Mouse (Mus musculus) heart, embryonic 13.5 days (tissue): Measurements from ENCODE around the gene Etv2. TPM values are rescaled to one million over a fixed set of nuclear protein-coding genes. Genes with fewer than 3 reads are reported as not detected.
A peak's percentile ranks its signal among the peaks of the same experiment; 100 is the strongest.

ENCODE experiments used
- ATAC-seq: fragments of 200-750 bp; cut with Nextera tagmentation; 2 replicates; pipeline ENCODE4 v1.8.0; 2017; ENCODE audit warnings: moderate TSS enrichment; ENCODE audit not compliant: insufficient number of reproducible peaks, low FRiP score, low TSS enrichment; ENCODE audit errors: extremely low read depth
- H3K27ac ChIP-seq: fragments of 300-500 bp; sonication (generic); replicated peaks from 2 replicates; pipeline ENCODE4 v1.5.1; 2015; ENCODE audit warnings: moderate library complexity, mild to moderate bottlenecking, inconsistent platforms
- H3K27me3 ChIP-seq: fragments of 300-500 bp; sonication (generic); replicated peaks from 2 replicates; pipeline ENCODE4 v1.6.1; 2015; ENCODE audit warnings: mild to moderate bottlenecking, inconsistent platforms
- H3K36me3 ChIP-seq: fragments of 300-500 bp; sonication (generic); 2 replicates; pipeline ENCODE4 v1.6.1; 2015; ENCODE audit warnings: mild to moderate bottlenecking, inconsistent platforms
- H3K4me1 ChIP-seq: fragments of 300-500 bp; sonication (generic); 2 replicates; pipeline ENCODE4 v1.6.1; 2015; ENCODE audit warnings: inconsistent platforms
- H3K4me2 ChIP-seq: fragments of 300-500 bp; sonication (generic); 2 replicates; pipeline ENCODE4 v1.6.1; 2015; ENCODE audit warnings: inconsistent platforms, mild to moderate bottlenecking, moderate library complexity
- H3K4me3 ChIP-seq: fragments of 300-500 bp; sonication (generic); 2 replicates; pipeline ENCODE4 v1.5.1; 2015; ENCODE audit warnings: moderate library complexity, mild to moderate bottlenecking, inconsistent platforms
- H3K9ac ChIP-seq: fragments of 300-500 bp; sonication (generic); 2 replicates; pipeline ENCODE4 v1.6.1; 2015; ENCODE audit warnings: inconsistent platforms, mild to moderate bottlenecking, moderate library complexity
- H3K9me3 ChIP-seq: fragments of 300-500 bp; sonication (generic); 2 replicates; pipeline ENCODE4 v1.6.1; 2016; ENCODE audit warnings: inconsistent platforms
- WGBS: fragments of 180-500 bp; shearing (Covaris S2); methylation state at CpG from one replicate; pipeline ENCODE4 v1.1.7; 2015; ENCODE audit warnings: mixed read lengths; 5-methylcytosine and 5-hydroxymethylcytosine counted together
- polyA plus RNA-seq: library from polyadenylated mRNA; unstranded; fragments of >200 nt; fragmentation: Nextera tagmentation; extraction: Ambion mirVana; gene quantifications from 2 replicates; pipeline ENCODE4 v1.2.1, GENCODE M21; 2015

The Etv2 gene
- polyA plus RNA-seq: 0.33 and 0.37 TPM in 2 replicates

DNA sequence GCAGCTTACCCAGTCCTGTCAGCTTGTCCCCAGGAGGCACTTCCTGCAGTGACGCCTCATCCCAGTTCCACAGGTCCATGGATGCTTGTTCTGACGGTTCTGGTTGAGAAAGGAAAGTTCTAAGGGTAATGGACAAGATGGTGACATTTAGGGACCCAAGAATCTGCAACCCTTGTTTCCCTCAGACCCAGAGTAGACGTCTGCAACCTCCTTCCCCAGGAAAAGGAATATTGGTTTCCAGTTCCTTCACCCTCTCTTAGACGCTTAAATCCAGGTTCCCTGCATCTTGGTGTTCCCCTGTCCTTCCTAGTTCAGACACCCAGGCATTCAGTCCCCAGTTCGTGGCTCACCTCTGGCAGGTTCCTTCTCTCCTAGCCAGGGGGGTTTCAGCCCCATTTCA, at the start of gene Etv2:
TSS of gene Etv2 (minus strand) at position 101 of the 400 bp plus-strand sequence.
- Histone ChIP-seq H3K9ac (peak within 1 kb of the TSS; percentile 61), H3K4me3 (peak within 1 kb of the TSS; percentile 39), H3K9me3 (no peaks in the 10 kb centered on the region), H3K4me1 (peaks cover 32% of the 10 kb centered on the region), H3K27ac (no peak within 1 kb of the TSS), H3K27me3 (peaks cover 59% of the 10 kb centered on the region), H3K4me2 (peak within 1 kb of the TSS; percentile 60), H3K36me3 (peaks cover 11% of the 10 kb centered on the region)
- no peak for ATAC-seq
- WGBS: 7% methylated on average over 5 of the region's 5 CpGs

DNA sequence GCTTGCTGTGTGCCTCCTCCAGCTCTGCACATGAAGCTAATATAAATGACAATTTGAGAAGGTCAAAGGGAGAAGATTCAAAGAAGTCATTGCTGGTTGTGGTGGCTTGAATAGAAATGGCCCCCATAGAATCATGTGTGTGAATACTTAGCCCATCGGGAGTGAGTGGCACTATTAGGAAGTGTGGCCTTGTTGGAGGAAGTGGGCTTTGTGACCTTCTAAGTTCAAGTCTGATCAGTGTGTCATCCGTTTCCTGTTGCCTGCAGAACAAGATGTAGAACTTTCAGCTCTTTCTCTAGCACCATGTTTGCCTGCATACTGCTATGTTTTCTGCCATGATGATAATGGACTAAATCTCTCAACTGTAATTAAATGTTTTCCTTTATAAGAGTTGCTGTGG, 47.8 kb upstream of the Etv2 start:
- H3K4me2 ChIP-seq: no peak overlapping the region
- WGBS: 55% methylated on average over 2 of the region's 2 CpGs
- H3K4me3 ChIP-seq: no peak overlapping the region
- no peak overlapping the region for H3K9ac ChIP-seq
- no peak for ATAC-seq
- H3K27ac ChIP-seq: no peak overlapping the region
- H3K36me3 ChIP-seq: no peaks in the 10 kb centered on the region
- H3K27me3 ChIP-seq: peaks cover 14% of the 10 kb centered on the region; the same call in 1 of the 2 replicates
- no peaks in the 10 kb centered on the region for H3K9me3 ChIP-seq
- H3K4me1 ChIP-seq: no peaks in the 10 kb centered on the region

DNA sequence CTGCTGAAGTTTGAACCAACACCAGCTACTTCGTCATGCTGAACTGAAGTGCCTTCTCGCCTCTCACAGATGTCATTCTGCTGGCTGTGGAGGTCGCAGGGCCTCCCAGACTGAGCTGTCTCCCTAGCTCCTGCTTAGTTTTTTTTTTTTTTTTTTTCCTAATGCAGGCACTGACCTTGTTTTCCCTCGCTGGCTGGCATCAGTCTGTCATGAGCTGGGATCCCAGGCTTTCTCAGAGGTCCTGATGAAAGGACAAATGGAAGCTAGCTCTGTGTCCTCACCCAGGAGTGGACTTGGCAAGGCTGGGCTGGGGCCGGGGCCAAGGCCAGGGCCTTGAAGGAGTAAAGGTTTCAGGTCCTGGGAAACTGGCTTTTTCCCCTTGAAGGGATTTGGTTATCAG, 46.2 kb upstream of the Etv2 start:
- no peak for ATAC-seq
- H3K4me3 ChIP-seq: no peak overlapping the region
- WGBS: 35% methylated on average over 5 of the region's 5 CpGs
- no peaks in the 10 kb centered on the region for H3K4me1 ChIP-seq
- no peaks in the 10 kb centered on the region for H3K36me3 ChIP-seq
- no peak overlapping the region for H3K4me2 ChIP-seq
- H3K9me3 ChIP-seq: peaks cover 2% of the 10 kb centered on the region; the same call in 1 of the 2 replicates
- peaks cover 6% of the 10 kb centered on the region; the same call in 1 of the 2 replicates for H3K27me3 ChIP-seq
- H3K27ac ChIP-seq: no peak overlapping the region
- H3K9ac ChIP-seq: no peak overlapping the region

DNA sequence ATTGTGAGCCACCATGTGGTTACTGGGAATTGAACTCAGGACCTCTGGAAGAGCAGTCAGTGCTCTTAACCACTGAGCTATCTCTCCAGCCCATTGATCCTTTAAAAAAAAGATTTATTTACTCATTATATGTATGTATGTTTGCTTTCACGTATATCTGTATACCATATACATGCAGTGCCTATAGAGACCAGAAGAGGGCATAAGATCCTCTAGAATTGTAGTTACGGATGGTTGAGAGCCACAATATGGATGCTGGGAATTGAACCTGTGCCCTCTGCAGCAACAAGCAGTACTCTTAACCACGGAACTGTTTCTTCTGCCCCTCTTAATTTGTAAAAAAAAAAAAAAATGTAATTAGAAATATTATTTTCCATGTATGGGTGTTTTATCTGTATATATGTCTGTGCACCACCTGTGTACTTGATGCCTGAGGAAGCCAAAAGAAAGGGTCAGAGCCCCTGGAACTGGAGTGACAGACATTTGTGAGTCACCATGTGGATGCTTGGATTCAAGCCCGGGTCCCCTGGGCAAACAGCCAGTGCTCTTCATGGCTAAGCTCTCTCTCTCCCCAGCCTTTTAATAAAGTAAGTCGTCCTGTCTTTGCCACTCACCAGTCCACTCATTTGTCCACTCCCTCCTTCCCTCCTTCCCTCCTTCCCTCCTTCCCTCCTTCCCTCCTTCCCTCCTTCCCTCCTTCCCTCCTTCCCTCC, 42.8 kb upstream of the Etv2 start:
- no peaks in the 10 kb centered on the region for H3K4me1 ChIP-seq
- no peak overlapping the region for H3K4me2 ChIP-seq
- peaks cover 2% of the 10 kb centered on the region; the same call in 1 of the 2 replicates for H3K9me3 ChIP-seq
- 0 out of 2 replicates have a peak, but pooled peaks cover 3% of the 10 kb centered on the region for H3K27me3 ChIP-seq
- WGBS: 50% methylated on average over 5 of the region's 5 CpGs
- H3K36me3 ChIP-seq: no peaks in the 10 kb centered on the region
- H3K4me3 ChIP-seq: no peak overlapping the region
- no peak overlapping the region for H3K27ac ChIP-seq
- no peak for ATAC-seq
- no peak overlapping the region for H3K9ac ChIP-seq

DNA sequence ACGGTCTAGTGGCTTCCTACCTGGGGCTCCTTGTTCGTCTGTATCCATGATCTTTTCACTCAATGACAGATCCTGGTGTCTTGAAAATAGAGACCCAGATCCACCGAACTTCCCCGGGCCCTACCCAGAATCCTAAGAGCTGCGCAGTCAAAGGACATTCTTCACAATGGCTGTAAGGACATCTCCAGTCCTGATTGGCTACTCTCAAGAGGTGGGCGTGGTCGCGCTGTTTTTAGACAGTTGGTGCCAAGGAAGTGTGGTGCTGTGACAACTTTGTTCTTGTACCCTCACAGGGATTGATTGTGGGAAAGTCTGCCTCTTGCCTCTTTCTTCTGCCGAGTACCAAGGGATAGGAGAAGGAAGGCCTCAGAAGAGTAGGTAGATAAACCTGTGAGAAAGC, 35.8 kb upstream of the Etv2 start, which contains the start of gene Pmis2:
TSS of gene Pmis2 (minus strand) at position 126 of the 400 bp plus-strand sequence.
- no peaks in the 10 kb centered on the region for H3K9me3 ChIP-seq
- H3K27ac ChIP-seq: no peak within 1 kb of the TSS
- H3K4me1 ChIP-seq: no peaks in the 10 kb centered on the region
- no peak for ATAC-seq
- no peak within 1 kb of the TSS for H3K4me2 ChIP-seq
- H3K4me3 ChIP-seq: no peak within 1 kb of the TSS
- H3K9ac ChIP-seq: no peak within 1 kb of the TSS
- 61% methylated on average over 9 of the region's 9 CpGs for WGBS
- peaks cover 9% of the 10 kb centered on the region for H3K27me3 ChIP-seq
- no peaks in the 10 kb centered on the region for H3K36me3 ChIP-seq

DNA sequence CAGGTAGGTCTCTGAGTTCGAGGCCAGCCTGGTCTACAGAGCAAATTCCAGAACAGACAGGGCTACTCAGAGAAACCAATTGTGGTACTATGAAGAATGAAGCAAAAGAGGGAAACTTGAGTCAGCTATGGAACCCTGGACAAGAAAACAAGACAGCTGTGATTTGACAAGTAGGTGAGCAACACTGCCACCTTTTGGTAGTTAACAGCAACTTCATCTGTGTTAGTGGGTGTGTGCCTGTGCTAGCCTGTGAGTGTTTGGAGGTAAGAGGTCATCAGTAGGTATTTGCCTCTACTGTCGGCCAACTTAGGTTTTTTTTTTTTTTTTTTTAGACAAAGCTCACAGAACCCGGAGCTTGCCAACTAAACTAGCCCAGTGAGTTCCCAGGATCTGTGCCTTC, 33.6 kb upstream of the Etv2 start:
- Histone ChIP-seq H3K27ac (no peak overlapping the region), H3K4me1 (peaks cover 9% of the 10 kb centered on the region), H3K9me3 (no peaks in the 10 kb centered on the region), H3K36me3 (no peaks in the 10 kb centered on the region), H3K4me3 (no peak overlapping the region), H3K27me3 (peaks cover 9% of the 10 kb centered on the region), H3K4me2 (no peak overlapping the region), H3K9ac (no peak overlapping the region)
- no peak for ATAC-seq
- WGBS: 30% methylated on average over 3 of the region's 3 CpGs

DNA sequence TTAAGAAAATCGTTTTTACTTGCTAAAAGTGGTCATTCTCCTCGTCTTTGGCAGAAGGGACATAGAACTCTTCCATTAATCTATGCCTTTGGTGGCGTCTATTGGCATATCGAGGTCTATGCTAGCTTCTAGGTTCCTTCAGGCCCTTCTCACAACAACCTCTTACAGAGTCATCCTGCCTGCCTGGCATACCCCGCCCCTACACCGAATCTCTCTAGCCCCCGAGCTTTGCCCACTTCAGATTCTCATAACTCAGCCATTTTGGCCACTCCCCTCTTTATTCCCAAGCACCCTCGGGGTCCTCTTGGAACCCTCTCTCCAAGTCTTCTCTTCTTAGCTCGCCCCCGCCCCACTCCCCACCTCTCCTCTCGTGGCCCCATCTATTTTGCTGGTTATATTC, 29.7 kb upstream of the Etv2 start:
- no peak; the same call in 1 of the 2 replicates for ATAC-seq
- peaks cover 24% of the 10 kb centered on the region for H3K36me3 ChIP-seq
- H3K27ac ChIP-seq: peak overlapping the region; percentile 38
- WGBS: 3% methylated on average over 11 of the region's 11 CpGs
- H3K27me3 ChIP-seq: peaks cover 7% of the 10 kb centered on the region
- peak overlapping the region; percentile 94 for H3K9ac ChIP-seq
- peak overlapping the region; percentile 83 for H3K4me3 ChIP-seq
- H3K4me2 ChIP-seq: peak overlapping the region; percentile 92
- no peaks in the 10 kb centered on the region for H3K9me3 ChIP-seq
- H3K4me1 ChIP-seq: peaks cover 13% of the 10 kb centered on the region

DNA sequence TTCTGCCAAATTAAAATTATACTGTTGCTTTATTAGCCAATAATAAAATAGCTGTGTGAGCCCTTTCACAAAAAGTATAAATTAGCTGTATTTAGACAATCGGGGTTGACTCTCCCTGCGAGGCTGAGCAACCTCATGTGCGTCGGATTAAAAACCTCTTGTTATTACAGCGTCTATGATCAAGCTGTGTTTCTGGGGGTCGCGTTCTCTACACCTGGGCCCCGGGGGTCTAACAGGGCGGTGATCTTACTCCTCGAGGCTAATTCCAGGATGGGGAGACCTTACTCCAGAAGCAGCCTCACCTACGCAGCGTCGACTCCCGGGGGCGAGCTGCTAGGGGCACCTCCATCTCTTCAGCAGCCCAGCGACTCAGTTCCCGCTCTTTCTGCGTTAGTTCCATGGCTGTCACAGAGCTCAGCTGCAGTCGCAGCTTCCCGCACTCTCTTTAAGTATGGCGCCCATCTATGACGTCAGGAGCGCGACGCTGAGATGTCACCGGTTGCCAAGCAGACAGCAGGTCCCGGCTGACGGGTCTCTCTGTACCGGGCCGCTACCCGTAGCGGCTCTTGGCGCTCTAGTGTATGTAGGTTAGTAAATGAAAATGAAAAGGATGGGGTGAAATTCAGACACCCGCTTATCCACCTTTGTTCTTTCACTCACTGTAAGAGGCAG, 29.0 kb upstream of the Etv2 start, which contains the start of gene Haus5:
TSS of gene Haus5 (minus strand) at position 466 of the 672 bp plus-strand sequence.
- Histone ChIP-seq H3K27ac (peak within 1 kb of the TSS; percentile 38), H3K27me3 (peaks cover 7% of the 10 kb centered on the region)
- under 1% methylated on average over 34 of the region's 34 CpGs for WGBS

DNA sequence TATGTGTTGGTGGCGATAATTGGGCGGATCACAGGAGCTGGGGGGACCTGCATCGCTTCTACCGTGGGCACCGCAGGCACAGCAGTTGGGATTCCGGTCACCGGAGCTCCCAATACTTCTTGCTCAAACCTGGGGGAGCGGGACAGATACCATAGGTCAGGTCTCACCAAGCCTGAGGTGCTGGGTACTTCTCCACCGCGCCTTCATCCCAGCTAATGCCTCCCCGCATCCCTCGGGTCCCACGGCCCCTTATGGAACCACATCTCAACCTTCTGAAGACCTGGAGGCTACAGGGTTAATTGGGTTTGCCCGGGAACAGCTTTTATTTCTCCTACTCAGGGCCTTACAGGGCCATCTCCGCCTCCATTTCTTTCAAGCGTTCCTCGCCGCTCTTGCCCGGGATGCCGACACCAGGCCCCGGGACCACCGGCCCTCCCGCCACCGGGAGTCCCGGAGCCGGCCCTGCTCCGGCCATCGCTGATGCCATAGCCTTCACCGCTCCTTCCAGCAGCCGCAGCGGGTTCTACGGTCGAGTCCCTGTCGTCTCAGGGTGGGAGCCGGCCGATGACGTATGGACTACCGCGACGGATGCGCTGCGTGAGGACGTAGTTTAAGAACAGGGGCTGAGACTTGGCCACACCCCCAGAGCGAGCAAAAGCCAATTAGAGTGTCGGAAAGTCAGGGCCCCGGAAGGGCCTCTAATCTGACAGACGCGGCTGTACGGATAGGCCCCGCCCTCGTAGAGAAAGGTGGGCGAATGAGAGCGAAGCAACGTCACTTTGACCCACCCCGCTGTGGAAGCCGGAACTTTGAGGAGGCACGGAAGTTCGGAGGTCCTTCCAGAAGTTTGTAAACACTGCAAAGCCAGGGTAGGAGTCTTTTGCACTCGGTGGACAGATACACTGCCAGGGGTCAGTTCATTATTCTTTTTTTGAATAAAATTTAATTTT, 14.2 kb upstream of the Etv2 start, which contains the start of gene Rbm42:
TSS of gene Rbm42 (minus strand) at position 727 of the 950 bp plus-strand sequence.
- ATAC-seq: peak; percentile 98
- H3K9me3 ChIP-seq: no peaks in the 10 kb centered on the region
- H3K9ac ChIP-seq: peak within 1 kb of the TSS; percentile 98
- H3K27me3 ChIP-seq: no peaks in the 10 kb centered on the region
- peak within 1 kb of the TSS; percentile 97 for H3K4me3 ChIP-seq
- peak within 1 kb of the TSS; percentile 99 for H3K4me2 ChIP-seq
- 1% methylated on average over 59 of the region's 59 CpGs for WGBS
- H3K4me1 ChIP-seq: peaks cover 14% of the 10 kb centered on the region
- H3K36me3 ChIP-seq: peaks cover 72% of the 10 kb centered on the region
- H3K27ac ChIP-seq: peak within 1 kb of the TSS; percentile 58

More for the DNA sequence above, 29.0 kb upstream of the Etv2 start, which contains the start of gene Haus5:
- ATAC-seq: peak; percentile 86
- no peaks in the 10 kb centered on the region for H3K9me3 ChIP-seq
- peak within 1 kb of the TSS; percentile 92 for H3K4me2 ChIP-seq
- H3K9ac ChIP-seq: peak within 1 kb of the TSS; percentile 94
- H3K36me3 ChIP-seq: peaks cover 31% of the 10 kb centered on the region
- H3K4me1 ChIP-seq: peaks cover 13% of the 10 kb centered on the region
- H3K4me3 ChIP-seq: peak within 1 kb of the TSS; percentile 83

DNA sequence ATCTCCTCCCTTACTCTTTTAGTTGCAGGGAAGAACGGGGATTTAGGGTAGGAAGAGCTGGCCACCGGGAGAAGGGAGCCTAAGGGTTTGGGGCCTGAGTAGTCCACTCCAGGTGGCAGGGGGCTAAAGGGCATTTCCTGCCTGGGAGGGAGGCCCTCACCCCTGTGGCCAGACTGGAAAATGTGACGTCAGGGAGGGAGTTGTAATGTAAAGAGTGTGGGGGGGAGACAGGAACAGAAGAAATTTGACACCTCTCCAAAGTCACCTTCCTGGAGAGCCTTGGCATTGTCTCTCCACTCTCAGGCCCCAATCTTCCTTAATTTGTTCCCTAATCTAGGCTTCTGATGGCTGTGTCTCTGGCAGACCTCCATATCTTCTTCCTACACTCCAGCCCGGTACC, 3.4 kb upstream of the Etv2 start:
- H3K27ac ChIP-seq: 0 out of 2 replicates have a peak overlapping the region, but pooled peaks have one; percentile 45
- WGBS: 10% methylated on average over 4 of the region's 4 CpGs
- H3K4me2 ChIP-seq: no peak overlapping the region
- H3K36me3 ChIP-seq: peaks cover 45% of the 10 kb centered on the region
- ATAC-seq: no peak
- H3K4me1 ChIP-seq: peaks cover 32% of the 10 kb centered on the region
- no peaks in the 10 kb centered on the region for H3K9me3 ChIP-seq
- peaks cover 27% of the 10 kb centered on the region for H3K27me3 ChIP-seq
- H3K9ac ChIP-seq: 0 out of 2 replicates have a peak overlapping the region, but pooled peaks have one; percentile 21
- H3K4me3 ChIP-seq: no peak overlapping the region
